Mouse (Mus musculus): Measurements from ENCODE around the gene Gp1bb. TPM values are rescaled to one million over a fixed set of nuclear protein-coding genes. Genes with fewer than 3 reads are reported as not detected.
A peak's percentile ranks its signal among the peaks of the same experiment; 100 is the strongest.

Gp1bb gene
- polyA plus RNA-seq, 1 experiment from 2014 or later = 9.8 TPM

- Histone ChIP-seq H3K4me3 (ENCODE audit: low read depth, low read length) (peak overlapping the region; percentile 54), H3K27me3 (ENCODE audit: control insufficient read depth, insufficient read depth, low read depth, low read length) (peaks cover 38% of the 10 kb centered on the region), H3K36me3 (ENCODE audit: control insufficient read depth, insufficient read depth, low read length) (peaks cover 41% of the 10 kb centered on the region), H3K9ac (ENCODE audit: low read depth, low read length) (peak overlapping the region; percentile 71), H3K27ac (ENCODE audit: low read length) (no peak overlapping the region), H3K4me2 (ENCODE audit: low read length) (peak overlapping the region; percentile 100), H3K4me1 (ENCODE audit: control insufficient read depth, insufficient read depth, low read length) (peaks cover 36% of the 10 kb centered on the region), H3K9me3 (replicated peaks; ENCODE audit: control insufficient read depth, low read length, poor library complexity, severe bottlenecking) (no peaks in the 10 kb centered on the region)
- no peak for ATAC-seq
- 11% methylated on average over 26 of the region's 26 CpGs for WGBS
Measured at GRCm38 (mm10) chr16:18625791-18626311, 3.6 kb upstream of the Gp1bb start.

GRCm38 (mm10) chr16:18625097-18625496 is 2.9 kb upstream of the Gp1bb start:
- Histone ChIP-seq H3K9me3 (replicated peaks; ENCODE audit: control insufficient read depth, low read length, poor library complexity, severe bottlenecking) (no peaks in the 10 kb centered on the region), H3K4me2 (ENCODE audit: low read length) (no peak overlapping the region), H3K27ac (ENCODE audit: low read length) (no peak overlapping the region), H3K9ac (ENCODE audit: low read depth, low read length) (no peak overlapping the region), H3K4me3 (ENCODE audit: low read depth, low read length) (no peak overlapping the region), H3K36me3 (ENCODE audit: control insufficient read depth, insufficient read depth, low read length) (peaks cover 45% of the 10 kb centered on the region), H3K27me3 (ENCODE audit: control insufficient read depth, insufficient read depth, low read depth, low read length) (peaks cover 44% of the 10 kb centered on the region), H3K4me1 (ENCODE audit: control insufficient read depth, insufficient read depth, low read length) (peaks cover 38% of the 10 kb centered on the region)
- no peak for ATAC-seq
- 50% methylated on average over 14 of the region's 14 CpGs for WGBS

GRCm38 (mm10) chr16:18624641-18625040 is 2.4 kb upstream of the Gp1bb start:
- Histone ChIP-seq H3K9me3 (replicated peaks; ENCODE audit: control insufficient read depth, low read length, poor library complexity, severe bottlenecking) (no peaks in the 10 kb centered on the region), H3K4me2 (ENCODE audit: low read length) (no peak overlapping the region), H3K36me3 (ENCODE audit: control insufficient read depth, insufficient read depth, low read length) (peaks cover 45% of the 10 kb centered on the region), H3K27ac (ENCODE audit: low read length) (no peak overlapping the region), H3K4me1 (ENCODE audit: control insufficient read depth, insufficient read depth, low read length) (peaks cover 37% of the 10 kb centered on the region), H3K4me3 (ENCODE audit: low read depth, low read length) (no peak overlapping the region), H3K27me3 (ENCODE audit: control insufficient read depth, insufficient read depth, low read depth, low read length) (peaks cover 49% of the 10 kb centered on the region), H3K9ac (ENCODE audit: low read depth, low read length) (no peak overlapping the region)
- no peak for ATAC-seq
- WGBS = 35% methylated on average over 15 of the region's 15 CpGs

- peaks cover 45% of the 10 kb centered on the region for H3K36me3 ChIP-seq (ENCODE audit: control insufficient read depth, insufficient read depth, low read length)
- H3K9ac ChIP-seq (ENCODE audit: low read depth, low read length) = no peak overlapping the region
- H3K9me3 ChIP-seq (replicated peaks; ENCODE audit: control insufficient read depth, low read length, poor library complexity, severe bottlenecking) = no peaks in the 10 kb centered on the region
- WGBS = 40% methylated on average over 15 of the region's 15 CpGs
- H3K4me1 ChIP-seq (ENCODE audit: control insufficient read depth, insufficient read depth, low read length) = peaks cover 37% of the 10 kb centered on the region
- H3K27ac ChIP-seq (ENCODE audit: low read length) = no peak overlapping the region
- no peak overlapping the region for H3K4me2 ChIP-seq (ENCODE audit: low read length)
- no peak for ATAC-seq
- no peak overlapping the region for H3K4me3 ChIP-seq (ENCODE audit: low read depth, low read length)
- peaks cover 55% of the 10 kb centered on the region for H3K27me3 ChIP-seq (ENCODE audit: control insufficient read depth, insufficient read depth, low read depth, low read length)
Measured at GRCm38 (mm10) chr16:18623751-18624540, 1.7 kb upstream of the Gp1bb start.

GRCm38 (mm10) chr16:18622916-18623750 is 930 bp upstream of the Gp1bb start:
- Histone ChIP-seq H3K4me1 (ENCODE audit: control insufficient read depth, insufficient read depth, low read length) (peaks cover 30% of the 10 kb centered on the region), H3K36me3 (ENCODE audit: control insufficient read depth, insufficient read depth, low read length) (peaks cover 45% of the 10 kb centered on the region), H3K9ac (ENCODE audit: low read depth, low read length) (no peak overlapping the region), H3K27ac (ENCODE audit: low read length) (no peak overlapping the region), H3K27me3 (ENCODE audit: control insufficient read depth, insufficient read depth, low read depth, low read length) (peaks cover 63% of the 10 kb centered on the region), H3K4me3 (ENCODE audit: low read depth, low read length) (no peak overlapping the region), H3K9me3 (replicated peaks; ENCODE audit: control insufficient read depth, low read length, poor library complexity, severe bottlenecking) (no peaks in the 10 kb centered on the region), H3K4me2 (ENCODE audit: low read length) (no peak overlapping the region)
- WGBS = 34% methylated on average over 29 of the region's 29 CpGs
- no peak for ATAC-seq

GRCm38 (mm10) chr16:18621362-18622001 is 721 bp downstream of the Gp1bb start:
- 11% methylated on average over 38 of the region's 38 CpGs for WGBS
- H3K4me1 ChIP-seq (ENCODE audit: control insufficient read depth, insufficient read depth, low read length) = peaks cover 18% of the 10 kb centered on the region
- H3K4me3 ChIP-seq (ENCODE audit: low read depth, low read length) = peak overlapping the region; percentile 35
- H3K9me3 ChIP-seq (replicated peaks; ENCODE audit: control insufficient read depth, low read length, poor library complexity, severe bottlenecking) = no peaks in the 10 kb centered on the region
- H3K9ac ChIP-seq (ENCODE audit: low read depth, low read length) = peak overlapping the region; percentile 38; the same call in 1 of the 2 replicates
- no peak for ATAC-seq
- peak overlapping the region; percentile 63 for H3K4me2 ChIP-seq (ENCODE audit: low read length)
- H3K27me3 ChIP-seq (ENCODE audit: control insufficient read depth, insufficient read depth, low read depth, low read length) = peaks cover 63% of the 10 kb centered on the region
- H3K36me3 ChIP-seq (ENCODE audit: control insufficient read depth, insufficient read depth, low read length) = peaks cover 45% of the 10 kb centered on the region
- no peak overlapping the region for H3K27ac ChIP-seq (ENCODE audit: low read length)

- WGBS = 4% methylated on average over 71 of the region's 74 CpGs
- H3K9ac ChIP-seq (ENCODE audit: low read depth, low read length) = peak overlapping the region; percentile 38; the same call in 1 of the 2 replicates
Measured at GRCm38 (mm10) chr16:18620601-18621361, 1.4 kb downstream of the Gp1bb start.

GRCm38 (mm10) chr16:18620201-18620600 is 2.0 kb downstream of the Gp1bb start:
- H3K27ac ChIP-seq (ENCODE audit: low read length) = no peak overlapping the region
- H3K4me2 ChIP-seq (ENCODE audit: low read length) = no peak overlapping the region
- H3K4me3 ChIP-seq (ENCODE audit: low read depth, low read length) = no peak overlapping the region
- H3K36me3 ChIP-seq (ENCODE audit: control insufficient read depth, insufficient read depth, low read length) = peaks cover 42% of the 10 kb centered on the region
- no peak overlapping the region for H3K9ac ChIP-seq (ENCODE audit: low read depth, low read length)
- ATAC-seq = no peak
- H3K27me3 ChIP-seq (ENCODE audit: control insufficient read depth, insufficient read depth, low read depth, low read length) = peaks cover 62% of the 10 kb centered on the region
- 29% methylated on average over 6 of the region's 6 CpGs for WGBS
- H3K4me1 ChIP-seq (ENCODE audit: control insufficient read depth, insufficient read depth, low read length) = peaks cover 14% of the 10 kb centered on the region
- no peaks in the 10 kb centered on the region for H3K9me3 ChIP-seq (replicated peaks; ENCODE audit: control insufficient read depth, low read length, poor library complexity, severe bottlenecking)

More at GRCm38 (mm10) chr16:18620601-18621361, 1.4 kb downstream of the Gp1bb start:
- H3K4me1 ChIP-seq (ENCODE audit: control insufficient read depth, insufficient read depth, low read length) = peaks cover 15% of the 10 kb centered on the region
- H3K36me3 ChIP-seq (ENCODE audit: control insufficient read depth, insufficient read depth, low read length) = peaks cover 45% of the 10 kb centered on the region
- peaks cover 63% of the 10 kb centered on the region for H3K27me3 ChIP-seq (ENCODE audit: control insufficient read depth, insufficient read depth, low read depth, low read length)
- peak overlapping the region; percentile 63 for H3K4me2 ChIP-seq (ENCODE audit: low read length)
- H3K27ac ChIP-seq (ENCODE audit: low read length) = no peak overlapping the region
- peak overlapping the region; percentile 35 for H3K4me3 ChIP-seq (ENCODE audit: low read depth, low read length)
- ATAC-seq = peak; percentile 26; the same call in 1 of the 2 replicates
- no peaks in the 10 kb centered on the region for H3K9me3 ChIP-seq (replicated peaks; ENCODE audit: control insufficient read depth, low read length, poor library complexity, severe bottlenecking)

Measured in midbrain, embryonic 16.5 days (tissue).